Mouse (Mus musculus) inflammation-experienced regulatory T-cells, adult 6 months (primary cell): ENCODE measurements around the gene Zfp768. TPM values are rescaled to one million over a fixed set of nuclear protein-coding genes. Genes with fewer than 3 reads are reported as not detected.
A peak's percentile ranks its signal among the peaks of the same experiment; 100 is the strongest.
"Not testable (repeated sequence)": the region's sequence is repeated elsewhere in the genome, so short reads cannot be mapped to it uniquely, and the experiment has no call there.

Experiments
- ATAC-seq: one replicate; pipeline ENCODE4 v1.8.0; 2017
- polyA plus RNA-seq, 3 experiments: library from polyadenylated mRNA; unstranded; fragments of 100-300 nt; shearing (Covaris generic); gene quantifications; one replicate each; pipeline ENCODE4 v1.2.1; 2017

The Zfp768 gene
- polyA plus RNA-seq, 3 experiments from 2014 or later = 0.28 TPM; not detected in 2

GRCm38 (mm10) chr7:127355796-127356195, 10.4 kb upstream of the Zfp768 start:
- no peak for ATAC-seq

- ATAC-seq = no peak
Observed at GRCm38 (mm10) chr7:127351230-127352004, 6.0 kb upstream of the Zfp768 start.

- ATAC-seq = no peak
Observed at GRCm38 (mm10) chr7:127346676-127347075, 1.3 kb upstream of the Zfp768 start.

DNA sequence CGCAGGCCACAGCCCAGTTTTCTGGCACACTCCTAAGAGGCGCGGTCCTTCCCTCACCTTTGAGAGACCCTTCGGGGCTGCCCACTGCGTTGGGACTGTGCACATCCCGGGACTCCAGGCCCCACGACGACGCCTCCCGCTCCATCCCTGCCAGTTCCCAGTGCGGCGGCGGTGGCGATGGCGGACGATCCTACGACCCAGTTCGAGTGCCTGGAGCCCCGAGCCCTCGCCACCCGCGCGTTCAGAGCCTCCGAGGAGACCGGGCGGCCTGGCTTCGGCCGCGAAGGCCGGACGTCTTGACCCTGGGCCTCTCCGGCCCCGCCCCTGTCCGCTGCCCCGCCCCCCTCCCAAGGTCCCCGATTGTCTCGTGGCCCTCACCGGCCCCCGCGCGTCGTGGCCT, 297 bp downstream of the Zfp768 start:
- ATAC-seq = no peak

DNA sequence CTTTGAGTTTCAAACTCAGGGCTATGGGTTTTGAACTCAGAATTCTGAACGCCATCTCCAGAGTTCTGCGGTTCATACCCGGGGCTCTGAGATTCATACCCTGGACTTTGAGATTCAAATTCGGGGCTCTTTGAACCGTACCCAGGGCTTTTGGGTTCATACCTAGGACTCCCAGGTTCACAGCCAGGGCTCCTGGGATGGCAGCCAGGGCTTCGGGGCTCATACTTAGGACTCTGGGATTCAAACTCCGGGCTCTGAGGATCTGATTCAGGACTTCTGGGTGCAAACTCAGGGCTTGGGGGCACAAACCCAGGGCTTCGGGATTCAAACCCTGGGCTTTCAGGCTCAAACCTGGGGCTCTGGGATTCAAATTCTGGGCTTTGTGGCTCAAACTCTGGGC, 1.0 kb downstream of the Zfp768 start:
- no peak for ATAC-seq

GRCm38 (mm10) chr7:127343351-127344019, 1.9 kb downstream of the Zfp768 start:
- ATAC-seq = no peak

DNA sequence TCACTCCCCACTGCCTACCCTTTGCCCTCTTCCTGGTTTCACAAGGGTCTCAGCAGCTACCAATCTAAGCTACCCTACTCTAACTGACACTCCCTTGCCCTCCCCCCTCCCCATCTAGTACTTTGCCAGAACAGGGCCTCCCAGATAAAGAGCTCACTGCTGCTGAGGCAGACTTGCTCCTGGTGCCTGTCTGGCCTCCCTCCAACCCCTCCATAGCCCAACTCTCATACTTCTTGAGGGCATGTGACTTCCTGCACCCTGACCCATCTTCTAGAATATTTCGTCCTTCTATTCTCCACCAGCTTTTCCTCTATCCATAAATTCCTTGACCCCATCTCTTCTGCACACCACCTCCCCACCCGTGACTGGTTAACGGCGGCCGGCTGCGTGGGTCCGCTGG, 2.5 kb downstream of the Zfp768 start:
- no peak for ATAC-seq

DNA sequence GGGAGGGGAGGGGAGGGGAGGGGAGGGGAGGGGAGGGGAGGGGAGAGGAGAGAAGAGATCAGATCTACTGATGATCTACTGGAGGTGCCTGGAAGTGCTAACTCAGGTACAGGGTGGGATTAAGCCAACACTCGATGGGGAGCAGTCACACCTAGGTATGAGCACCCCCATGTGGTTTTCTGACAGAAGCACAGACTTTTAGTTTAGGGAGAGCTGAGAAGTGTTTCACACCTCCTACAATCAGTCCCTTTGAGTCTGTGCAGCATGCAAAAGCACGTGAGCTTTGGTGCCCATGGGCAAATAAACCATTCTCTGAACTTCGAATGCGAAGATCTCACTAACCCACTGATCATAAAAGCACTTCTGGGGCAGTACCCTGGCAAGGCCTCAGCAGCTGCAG, 3.1 kb downstream of the Zfp768 start:
- ATAC-seq = no peak

- ATAC-seq = not testable (repeated sequence)
Observed at GRCm38 (mm10) chr7:127341861-127342260, 3.5 kb downstream of the Zfp768 start.

GRCm38 (mm10) chr7:127341356-127341755, 4.0 kb downstream of the Zfp768 start:
- no peak for ATAC-seq

GRCm38 (mm10) chr7:127337636-127338035, 7.8 kb downstream of the Zfp768 start:
- ATAC-seq = no peak

DNA sequence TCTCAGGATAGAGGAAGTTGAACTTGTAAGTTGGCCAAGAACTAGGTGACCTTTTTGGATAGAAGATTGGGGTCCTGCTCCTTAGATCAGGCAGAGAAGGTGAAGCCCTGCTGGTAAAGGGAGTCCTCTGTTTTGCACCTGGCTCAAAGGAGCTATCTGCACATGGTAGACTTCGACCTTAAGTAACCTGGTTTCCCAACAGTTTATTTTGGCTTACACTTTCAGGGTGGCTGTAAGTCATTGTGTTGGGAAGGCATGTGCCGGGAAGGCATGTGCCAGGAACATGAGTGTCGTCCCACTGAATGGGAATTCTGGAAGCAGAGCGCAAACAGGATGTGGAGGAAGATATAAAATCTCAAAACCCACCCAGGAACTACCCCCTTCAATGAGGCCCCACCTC, 9.8 kb downstream of the Zfp768 start:
- ATAC-seq = no peak

DNA sequence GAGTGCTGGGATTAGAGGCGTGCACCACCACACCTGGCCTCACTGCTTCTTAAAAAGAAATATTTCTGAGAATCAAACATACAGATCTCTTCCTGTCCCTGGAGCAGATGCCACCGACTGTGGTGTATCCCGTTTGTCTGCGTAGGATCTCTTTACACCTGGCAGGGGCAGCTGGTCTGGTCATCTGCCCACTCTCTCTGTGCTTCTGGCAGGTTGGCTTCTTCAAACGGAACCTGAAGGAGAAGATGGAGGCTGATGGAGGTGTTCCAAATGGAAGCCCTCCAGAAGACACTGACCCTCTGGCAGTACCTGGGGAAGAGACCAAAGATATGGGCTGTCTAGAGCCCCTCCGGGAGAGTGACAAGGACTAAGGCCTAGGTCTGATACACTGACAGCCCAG, 12.1 kb downstream of the Zfp768 start:
- no peak for ATAC-seq

DNA sequence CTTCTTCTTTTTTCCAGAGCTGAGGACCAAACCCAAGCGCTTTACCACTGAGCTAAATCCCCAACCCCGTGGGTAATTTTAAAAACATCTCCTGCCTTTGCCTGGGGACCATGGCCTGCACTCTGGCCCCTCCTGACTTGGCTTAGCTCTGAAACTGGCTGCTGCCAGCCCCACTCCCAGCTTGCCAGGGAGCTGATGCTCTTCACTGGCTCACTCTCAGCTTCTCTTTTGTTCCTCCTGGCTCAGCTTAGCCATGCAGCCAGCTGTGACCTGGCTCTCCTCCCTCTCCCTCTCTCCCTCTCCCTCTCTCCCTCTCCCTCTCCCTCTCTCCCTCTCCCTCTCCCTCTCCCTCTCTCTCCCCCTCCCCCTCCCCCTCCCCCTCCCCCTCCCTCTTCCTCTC, 18.7 kb downstream of the Zfp768 start:
- no peak for ATAC-seq

DNA sequence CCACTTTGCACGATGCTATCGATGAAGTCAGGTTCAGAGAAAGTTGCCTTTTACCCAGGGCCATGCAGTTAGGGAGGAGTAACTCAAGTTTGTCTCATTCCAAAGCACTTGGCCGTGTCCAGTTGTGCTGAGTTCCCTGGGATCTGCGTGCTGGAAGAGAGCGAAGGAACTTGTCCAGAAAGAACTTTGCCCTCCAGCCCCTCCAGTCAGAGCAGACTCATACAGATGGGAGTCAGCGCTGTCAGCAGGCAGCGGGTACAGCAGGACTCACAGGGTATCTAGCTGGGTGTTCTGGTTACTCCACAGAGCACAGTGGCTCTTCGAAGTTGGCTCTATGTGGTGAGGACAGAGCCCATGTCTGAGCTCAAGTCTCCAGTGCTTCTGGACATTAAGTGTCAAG, 19.8 kb downstream of the Zfp768 start:
- ATAC-seq = no peak

- ATAC-seq = no peak
Observed at GRCm38 (mm10) chr7:127324944-127325343, 20.4 kb downstream of the Zfp768 start.

DNA sequence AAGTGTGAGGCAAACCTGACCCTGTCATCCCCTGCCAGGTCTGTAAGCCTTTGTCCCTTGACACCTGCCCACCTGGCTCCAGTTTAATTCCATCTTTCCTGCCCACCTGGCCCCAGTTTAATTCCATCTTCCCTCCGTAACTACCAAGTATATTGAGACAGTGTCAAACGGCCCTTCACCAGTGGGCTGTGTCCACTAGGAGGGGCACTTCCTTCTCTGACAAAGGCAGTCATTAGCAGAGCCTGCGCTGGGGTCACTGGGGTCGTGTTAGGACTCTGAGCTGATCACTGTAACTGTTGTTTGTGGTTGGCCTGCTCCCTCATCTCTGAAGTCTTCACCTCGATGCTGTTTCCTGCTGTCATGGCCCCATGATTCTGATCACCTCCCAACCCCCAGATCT, 23.3 kb downstream of the Zfp768 start:
- no peak for ATAC-seq

GRCm38 (mm10) chr7:127321106-127321505, 24.3 kb downstream of the Zfp768 start:
- no peak for ATAC-seq

DNA sequence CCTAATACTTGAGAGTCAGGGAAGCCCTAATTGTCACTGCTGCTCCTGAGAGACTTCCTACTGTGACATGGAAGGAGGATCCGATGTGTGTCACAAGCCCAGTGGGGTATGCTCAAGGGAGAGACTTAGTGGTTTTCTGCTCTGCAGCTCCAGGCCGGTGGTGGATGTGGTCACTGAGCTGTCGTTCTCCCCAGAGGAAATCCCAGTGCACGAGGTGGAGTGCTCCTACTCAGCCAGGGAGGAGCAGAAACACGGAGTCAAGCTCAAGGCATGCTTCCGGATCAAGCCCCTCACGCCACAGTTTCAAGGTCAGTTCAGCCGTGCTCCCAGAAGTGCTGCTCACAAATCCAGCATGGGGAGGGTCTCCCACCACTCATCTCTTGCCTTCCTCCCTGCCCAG, 31.5 kb downstream of the Zfp768 start:
- no peak for ATAC-seq

DNA sequence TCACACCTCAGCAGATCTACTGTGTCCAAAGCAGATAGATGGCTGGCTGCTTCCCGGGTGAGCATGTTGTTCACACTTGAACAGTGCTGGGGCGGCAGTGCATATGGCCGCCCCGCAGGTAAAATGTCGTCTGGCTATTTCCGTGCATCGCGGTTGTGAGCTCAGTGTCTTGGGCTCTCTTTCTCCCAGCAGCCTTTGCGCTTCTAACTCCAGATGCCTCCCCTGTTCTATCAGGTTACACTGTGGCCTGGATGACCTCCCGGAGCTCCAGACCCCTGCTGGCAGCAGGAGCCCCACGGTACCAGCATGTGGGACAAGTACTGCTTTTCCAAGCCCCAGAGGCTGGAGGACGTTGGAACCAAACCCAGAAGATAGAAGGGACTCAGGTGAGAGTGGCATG, 35.4 kb downstream of the Zfp768 start:
- ATAC-seq = no peak

DNA sequence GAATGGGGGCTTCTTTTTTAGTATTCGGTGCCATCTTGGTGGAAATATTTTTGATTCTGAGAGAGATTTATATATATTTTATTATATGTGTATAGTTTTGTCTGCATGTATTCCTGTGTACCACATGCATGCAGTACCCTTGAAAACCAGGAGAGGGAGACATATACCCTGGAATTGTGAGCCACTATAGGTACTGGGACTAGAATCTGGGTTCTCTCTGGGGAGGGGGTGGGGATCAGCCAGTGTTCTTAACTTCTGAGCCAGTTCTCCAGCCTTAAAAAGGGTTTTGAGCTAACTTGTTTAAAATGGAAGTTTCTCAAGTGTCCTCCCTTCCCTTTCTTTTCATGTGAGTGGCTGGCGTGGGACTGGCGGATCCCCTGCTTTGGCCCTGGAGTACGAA, 36.5 kb downstream of the Zfp768 start:
- ATAC-seq = no peak

GRCm38 (mm10) chr7:127308431-127308830, 37.0 kb downstream of the Zfp768 start:
- ATAC-seq = no peak

GRCm38 (mm10) chr7:127297586-127298193, 47.7 kb downstream of the Zfp768 start:
- peak; percentile 17 for ATAC-seq
